Mouse (Mus musculus) stomach, postnatal 0 days (tissue): ENCODE results near the gene Wdr35.

Experiments
- CTCF ChIP-seq: IDR thresholded peaks from 2 replicates; pipeline ENCODE4 v1.5.1; 2016; ENCODE audit warnings: antibody characterized with exemption, low read depth, mild to moderate bottlenecking, moderate library complexity
- EP300 ChIP-seq: optimal IDR thresholded peaks from 2 replicates; pipeline ENCODE3; 2016; ENCODE audit warnings: antibody characterized with exemption

GRCm38 (mm10) chr12:9016376-9016775 lies 42.7 kb downstream of the Wdr35 start:
- no peak for TF ChIP-seq CTCF
- TF ChIP-seq EP300, result no peak
